Mouse (Mus musculus) T-helper 1 cell (primary cell): Measurements from ENCODE around the gene Gpr183.

Experiments used
- in situ Hi-C: fragments of 300-600 bp; cut with MboI, MseI; formaldehyde crosslinking; loops from one replicate; pipeline ENCODE4 v1.15.1; 2025; ENCODE audit warnings: high pct_unique_total_duplicates

Gpr183 gene

DNA sequence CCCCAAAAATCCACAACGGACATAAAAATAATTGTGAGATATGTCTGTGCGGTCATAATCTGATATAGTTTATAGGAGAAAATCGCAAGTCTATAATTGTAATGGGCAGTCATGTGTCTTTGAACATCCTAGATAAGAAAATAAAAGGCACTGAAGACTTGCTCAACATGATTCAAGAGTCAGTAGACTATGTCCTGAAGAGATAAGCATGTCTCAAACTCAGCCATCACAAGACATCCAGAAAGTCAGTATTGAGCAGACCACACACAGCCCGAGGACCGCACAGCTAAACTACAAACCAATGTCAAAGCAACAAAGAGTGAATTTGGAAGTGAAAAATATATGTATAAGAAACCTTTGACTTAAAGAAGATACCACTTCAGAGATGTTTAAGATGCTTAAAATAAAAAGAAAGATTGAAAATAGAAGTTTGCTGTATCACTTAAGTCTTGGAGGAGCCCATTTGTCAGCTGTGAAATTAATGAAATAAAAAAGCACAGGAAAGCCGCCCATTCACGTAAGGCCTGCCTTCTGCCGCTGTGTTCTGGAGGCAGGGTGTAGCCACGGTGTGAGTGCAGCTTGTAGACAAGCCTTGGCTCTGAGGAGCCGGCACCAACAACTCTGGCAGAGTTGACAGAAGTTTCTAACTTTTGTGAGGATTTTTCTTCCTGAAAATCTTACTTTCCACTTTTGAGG, 7.7 kb downstream of the Gpr183 start:
- in situ Hi-C loops: no loop called here

DNA sequence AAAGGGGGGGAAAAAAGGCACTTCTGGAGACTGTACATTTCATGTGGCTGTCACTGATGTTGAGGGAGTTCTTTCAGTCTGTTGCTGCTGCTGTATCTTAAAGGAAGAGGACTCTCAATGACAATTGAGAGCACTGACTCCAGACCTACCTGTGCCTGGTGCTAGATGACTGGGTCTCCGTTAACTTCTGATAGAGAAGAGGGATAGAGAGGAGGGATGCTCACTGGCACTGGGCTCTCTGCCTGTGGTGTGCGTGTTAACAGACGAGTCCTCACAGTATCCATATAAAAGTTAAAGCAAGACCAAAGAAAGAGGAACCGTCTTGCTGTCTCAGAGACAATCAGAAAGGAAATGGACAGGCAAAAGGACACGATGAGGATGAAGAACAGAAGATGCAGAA, 8.7 kb downstream of the Gpr183 start:
- in situ Hi-C loops: no loop called here

DNA sequence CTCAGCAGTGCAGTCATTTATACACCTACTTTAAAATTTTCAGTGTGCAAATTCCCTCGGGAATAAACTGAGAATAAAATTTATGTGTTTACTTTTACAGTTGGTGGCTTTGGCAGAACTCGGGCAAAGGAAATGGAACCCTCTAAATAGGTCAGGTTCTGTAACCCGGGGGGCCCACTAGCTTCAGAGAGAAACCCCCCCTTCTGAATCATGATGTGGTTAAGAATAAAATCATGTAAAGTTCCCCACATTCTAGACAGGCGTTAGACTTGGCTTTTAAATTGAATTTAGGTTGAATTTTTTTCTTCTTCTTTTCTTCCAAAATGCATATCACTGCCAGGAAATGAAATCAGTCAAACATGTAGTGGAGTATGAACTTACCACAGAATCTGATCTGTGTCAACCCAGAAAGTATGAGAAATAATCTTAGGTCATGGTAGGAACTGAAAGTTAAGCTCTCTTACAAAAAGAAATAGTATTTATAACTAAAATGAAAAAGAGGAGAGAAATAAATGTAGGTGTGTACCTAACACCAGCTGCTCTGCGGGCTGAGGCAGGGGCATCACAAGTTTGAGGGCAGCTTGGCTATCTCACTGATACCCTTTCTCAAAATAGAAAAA, 9.7 kb downstream of the Gpr183 start:
- in situ Hi-C loops: no loop called here

DNA sequence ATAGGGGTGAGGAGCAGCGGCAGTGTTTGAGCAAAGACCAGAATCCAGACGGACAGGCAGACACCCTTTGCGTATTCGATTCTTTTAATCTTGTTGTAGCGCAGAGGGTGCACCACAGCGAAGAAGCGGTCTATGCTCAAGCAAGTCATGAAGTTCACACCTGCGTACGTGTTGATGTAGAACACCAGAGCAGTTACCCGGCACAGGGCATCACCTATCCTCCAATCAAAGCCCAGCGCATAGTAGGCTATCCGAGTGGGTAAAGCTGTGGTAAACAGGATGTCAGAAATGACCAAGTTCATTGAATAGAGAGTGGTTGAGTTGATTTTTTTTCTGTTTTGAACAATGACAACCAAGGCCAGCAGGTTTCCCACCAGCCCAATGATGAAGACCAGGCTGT, 10.4 kb downstream of the Gpr183 start:
- in situ Hi-C loops: no loop called here

DNA sequence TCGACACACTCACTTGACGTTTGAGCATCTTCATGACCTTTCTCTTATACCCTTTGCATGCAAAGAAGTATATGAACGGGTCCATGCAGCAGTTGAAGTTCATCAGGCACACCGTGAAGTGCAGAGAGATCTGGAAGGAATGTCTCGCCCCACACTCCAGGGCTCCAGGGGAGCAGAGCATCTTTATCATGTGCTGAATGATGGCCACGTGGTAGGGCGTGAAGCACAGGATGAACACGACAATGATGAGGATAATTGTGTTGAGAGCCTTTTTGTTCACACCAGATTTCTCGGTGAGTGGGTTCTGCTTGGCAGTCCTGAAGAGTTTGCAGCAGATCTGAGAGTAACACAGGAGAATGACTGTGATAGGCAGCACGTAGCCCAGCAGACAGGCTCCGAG, 10.9 kb downstream of the Gpr183 start:
- in situ Hi-C loops: no loop called here

DNA sequence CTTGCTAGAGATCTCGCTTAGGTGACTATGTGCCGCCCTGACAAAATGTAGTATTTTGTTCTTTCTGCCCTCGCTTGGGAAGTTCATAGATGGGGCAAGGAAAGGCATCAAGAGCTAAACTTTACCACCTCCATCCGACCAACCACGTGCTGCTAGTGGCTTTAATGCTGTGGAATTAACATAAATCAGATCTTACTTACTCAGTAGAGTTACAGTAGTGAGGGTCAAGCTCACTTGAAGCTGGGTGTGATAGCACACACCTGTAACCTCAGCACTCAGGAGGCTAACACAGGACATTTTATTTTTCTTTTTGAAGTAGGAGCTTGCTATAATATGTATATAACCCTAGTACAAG, 13.0 kb downstream of the Gpr183 start:
- in situ Hi-C loops: no loop called here

DNA sequence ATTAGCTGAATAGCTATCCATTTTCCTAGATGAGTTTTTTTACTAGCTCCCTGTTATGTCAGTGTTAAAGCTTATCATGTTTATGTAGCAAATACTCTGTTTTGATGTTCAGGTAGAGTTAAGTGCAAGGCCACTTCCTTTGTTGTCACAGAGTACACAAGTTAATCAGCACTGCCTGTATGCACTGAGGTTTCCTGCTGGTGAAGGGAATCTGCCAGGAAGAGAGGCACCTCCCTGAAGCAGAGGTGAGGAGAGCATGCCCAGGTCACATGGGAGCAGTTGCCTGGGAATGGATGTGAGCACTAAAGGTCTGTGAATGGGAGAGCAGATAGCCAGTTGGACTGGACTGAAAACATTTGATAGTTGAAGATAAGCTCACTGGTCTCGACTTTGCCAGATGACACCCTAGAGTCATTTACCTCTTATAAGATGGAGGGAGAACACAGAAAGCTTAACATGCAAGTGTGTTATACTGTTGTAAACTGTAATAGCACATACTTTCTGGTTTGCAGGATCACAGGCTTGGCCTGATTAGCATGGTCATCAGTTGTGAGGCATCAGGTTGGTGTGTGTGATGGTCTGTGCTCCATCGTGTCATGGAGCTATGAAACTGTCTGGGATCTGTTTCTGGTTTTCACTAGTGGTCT, 13.5 kb downstream of the Gpr183 start:
- in situ Hi-C loops: no loop called here

DNA sequence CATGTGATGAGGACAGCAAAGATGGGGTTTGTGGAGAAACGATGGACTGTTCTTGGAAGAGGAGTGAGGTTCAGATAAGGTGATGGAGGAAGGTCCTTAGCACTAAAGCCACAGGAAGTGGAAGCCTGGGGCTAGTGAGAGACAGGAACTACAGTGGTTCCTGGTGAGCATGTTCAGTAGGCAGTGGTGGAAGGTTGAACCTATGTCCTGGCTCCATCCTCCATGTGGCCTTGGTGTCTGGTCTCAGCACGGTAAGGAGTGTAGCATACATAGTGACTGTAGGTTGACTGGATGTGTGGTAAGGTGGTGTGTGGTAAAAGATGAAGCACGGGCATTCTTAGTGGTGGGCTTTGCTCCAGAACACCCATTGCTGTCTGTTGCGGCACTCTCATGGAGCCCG, 15.1 kb downstream of the Gpr183 start:
- in situ Hi-C loops: no loop called here

DNA sequence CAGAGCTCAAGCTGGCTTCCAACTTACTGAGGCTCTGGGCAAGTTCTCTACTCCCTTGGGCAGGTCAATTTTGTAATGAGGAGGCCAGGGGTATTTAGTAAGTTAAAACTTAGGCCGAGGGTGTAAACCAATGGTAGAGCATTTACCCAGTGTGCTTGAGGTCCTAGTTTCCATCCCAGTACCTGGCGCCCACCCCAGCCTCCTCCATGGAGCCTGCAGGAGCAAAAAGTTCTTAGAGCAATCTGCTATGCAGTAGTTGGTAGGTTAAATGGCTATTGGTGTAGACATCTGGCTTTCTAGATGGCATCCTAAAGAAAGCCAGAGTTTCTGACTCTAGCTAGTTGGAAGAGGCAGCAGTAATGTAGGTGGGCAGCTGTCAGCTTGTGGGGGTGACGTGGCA, 15.6 kb downstream of the Gpr183 start:
- in situ Hi-C loops: no loop called here

DNA sequence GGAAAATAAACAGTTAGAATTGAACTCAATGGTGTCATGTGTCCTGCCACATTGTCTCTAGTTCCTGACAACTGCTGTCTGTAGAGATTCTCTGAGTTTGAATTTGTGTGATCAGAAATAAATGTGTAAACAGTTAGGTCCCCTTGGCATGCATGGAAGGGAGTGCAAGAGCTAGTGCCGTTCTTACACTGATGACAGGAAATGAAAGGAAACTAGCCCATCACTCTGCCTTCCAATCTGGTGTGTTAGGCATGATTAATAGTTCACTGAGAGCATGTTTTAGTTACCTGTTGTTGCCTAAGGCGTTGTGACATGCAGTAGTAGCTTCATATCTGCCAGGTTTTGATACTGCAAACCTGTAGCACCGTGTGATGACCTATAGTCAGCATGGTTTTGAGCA, 17.0 kb downstream of the Gpr183 start:
- in situ Hi-C loops: no loop called here

DNA sequence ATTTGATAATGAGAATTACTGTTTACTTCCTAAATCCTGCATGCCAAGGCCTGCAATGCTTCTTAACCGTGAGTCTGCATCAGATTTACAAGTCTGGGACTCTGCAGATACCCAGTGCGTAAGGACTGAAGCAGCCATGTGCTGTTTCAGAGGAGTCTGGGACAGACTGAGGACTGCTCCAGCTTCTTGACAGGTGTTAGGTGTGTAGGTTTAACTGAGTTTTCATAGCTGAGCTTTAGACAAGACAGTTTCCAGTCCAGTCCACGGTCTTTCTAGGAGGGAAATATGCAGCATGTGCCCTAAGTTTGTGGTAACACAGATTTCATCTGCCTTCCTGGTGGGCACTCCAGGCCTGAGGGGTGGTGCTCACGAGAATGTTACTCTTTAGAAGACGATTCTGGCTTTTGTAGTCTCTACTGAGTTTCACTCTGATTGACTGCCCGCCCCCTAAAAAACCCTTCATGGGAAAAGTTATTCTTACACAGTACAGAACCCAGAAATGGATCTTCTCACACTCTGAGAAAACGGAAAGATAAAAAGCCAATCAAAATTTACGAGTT, 17.7 kb downstream of the Gpr183 start:
- in situ Hi-C loops: no loop called here

DNA sequence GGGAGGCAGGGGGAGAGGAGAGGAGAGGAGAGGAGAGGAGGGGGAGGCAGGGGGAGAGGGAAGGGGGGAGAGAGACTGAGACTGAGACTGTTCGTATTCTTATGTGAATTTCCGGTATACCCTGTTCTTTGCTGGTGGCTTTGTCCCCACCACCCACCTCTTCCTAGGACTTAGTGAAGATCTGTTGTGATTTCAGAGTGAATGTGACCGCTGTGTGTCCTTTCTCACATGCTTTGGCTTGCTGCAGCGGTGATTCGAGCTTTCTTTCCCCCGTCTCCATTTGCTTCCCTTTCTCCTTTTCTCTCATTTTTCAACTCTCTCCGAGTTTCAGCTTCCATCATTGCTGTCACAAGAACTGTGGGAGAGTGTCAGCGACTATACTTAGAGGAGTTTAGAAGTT, 18.3 kb downstream of the Gpr183 start:
- in situ Hi-C loops: no loop called here

DNA sequence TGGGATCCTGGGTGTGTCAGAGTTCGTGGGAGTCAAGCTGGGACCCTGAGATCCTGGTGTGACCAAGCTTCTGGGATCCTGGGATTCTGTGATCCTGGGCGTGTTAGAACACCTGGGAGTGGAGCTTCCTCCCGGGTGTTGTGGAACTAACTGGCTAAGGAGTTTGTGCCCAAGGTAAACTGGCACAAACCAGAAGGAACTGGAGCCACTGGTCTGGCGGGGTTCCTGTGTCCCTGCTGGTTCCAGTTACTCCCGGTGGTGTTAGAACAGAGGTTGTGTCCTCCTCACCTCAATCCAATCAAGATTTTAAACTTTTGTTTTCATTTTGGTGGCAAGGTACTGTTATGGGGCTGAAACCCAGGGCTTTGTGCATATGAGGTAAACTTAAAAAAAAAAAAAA, 18.9 kb downstream of the Gpr183 start:
- in situ Hi-C loops: no loop called here

DNA sequence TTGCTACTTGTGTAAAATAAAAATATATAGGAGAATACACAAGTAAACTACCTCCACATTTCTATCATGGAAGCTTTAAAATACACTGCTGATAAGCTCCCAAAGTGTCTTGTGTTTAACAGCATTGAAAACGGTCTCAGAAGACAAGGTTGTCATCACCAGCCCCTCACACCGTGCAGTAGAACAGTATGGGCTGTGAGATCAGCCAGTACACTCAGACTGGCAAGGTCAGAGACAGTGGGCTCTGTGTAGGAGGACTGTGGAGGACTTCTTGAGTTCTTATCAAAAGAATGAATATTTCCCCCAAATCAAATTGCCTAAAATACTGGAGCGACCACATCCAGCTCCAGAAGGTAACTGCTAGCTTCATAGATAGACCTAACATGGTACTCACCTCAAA, 25.4 kb downstream of the Gpr183 start:
- in situ Hi-C loops: no loop called here

DNA sequence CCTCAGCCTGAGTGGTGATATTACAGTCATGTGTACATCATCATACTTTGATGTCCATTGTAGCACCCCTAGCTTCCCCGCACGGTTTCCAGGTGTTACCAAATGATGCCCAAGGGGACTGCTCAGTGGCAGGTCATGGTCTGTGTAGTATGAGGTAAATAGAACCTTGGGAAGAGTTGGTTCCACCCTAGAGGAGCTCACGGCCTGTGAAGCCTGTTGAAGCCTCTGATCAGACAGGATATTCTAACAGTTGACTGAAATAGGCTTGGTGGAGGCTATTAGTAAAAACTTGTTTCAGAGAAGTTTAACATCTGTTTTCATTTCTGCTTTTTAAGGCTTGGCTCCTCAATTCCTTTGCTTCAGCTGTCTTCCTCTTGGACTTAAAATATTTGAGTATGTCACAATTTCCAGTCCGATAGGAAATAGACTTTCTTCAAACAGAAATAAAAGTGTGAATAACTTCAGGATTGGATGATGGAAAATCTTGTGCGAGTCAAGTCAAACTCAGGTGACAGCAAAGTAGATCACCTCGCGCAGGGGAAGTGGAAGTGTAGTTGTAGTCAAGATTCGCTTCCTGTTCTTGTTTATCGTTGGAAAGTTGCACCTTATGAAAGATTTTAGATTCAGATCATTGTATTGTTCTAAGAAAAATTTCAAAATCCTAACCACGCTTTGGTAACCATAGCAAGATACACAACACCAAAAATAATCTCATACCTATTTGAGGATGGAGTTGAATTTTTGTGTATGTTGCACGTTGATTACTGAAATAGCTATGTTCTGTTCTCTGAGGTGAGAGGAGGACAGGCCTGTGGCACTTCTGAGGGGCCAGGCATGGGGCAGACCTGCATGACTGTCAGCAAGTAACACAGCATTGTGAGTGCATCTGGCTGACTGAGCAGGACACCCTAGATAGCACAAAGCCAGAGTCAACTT, 26.5 kb downstream of the Gpr183 start:
- in situ Hi-C loops: no loop called here

DNA sequence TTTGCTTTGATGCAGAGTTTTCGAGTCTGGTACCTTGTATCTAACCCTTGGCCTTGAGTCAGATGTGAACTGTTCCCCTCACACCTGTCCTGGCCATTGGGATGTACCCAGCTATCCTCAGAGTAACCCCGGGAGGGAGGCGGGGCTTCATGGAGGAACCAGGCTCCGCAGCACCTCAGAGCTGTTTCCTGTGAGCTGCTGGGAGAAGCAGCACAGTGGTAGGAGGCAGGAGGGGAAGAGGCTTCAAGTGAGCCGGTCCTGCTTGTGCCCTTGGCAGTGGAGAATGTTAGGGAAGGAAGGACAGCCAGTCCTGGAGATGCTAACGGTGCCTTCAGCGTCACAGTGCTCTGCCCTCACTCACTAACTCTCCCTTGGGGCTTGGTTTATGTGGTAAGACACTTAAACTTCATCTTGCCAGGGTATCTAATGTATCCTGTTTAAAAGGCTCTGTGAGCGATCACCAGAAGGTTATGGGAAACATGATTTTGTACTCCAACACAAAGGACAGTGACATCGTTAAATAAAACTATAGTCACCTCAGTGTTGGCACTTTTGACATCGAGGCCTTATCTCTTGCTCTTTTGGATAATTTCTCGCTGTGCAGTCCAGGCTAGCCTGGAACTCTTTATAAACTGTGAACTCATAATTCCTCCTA, 27.3 kb downstream of the Gpr183 start:
- in situ Hi-C loops: no loop called here

DNA sequence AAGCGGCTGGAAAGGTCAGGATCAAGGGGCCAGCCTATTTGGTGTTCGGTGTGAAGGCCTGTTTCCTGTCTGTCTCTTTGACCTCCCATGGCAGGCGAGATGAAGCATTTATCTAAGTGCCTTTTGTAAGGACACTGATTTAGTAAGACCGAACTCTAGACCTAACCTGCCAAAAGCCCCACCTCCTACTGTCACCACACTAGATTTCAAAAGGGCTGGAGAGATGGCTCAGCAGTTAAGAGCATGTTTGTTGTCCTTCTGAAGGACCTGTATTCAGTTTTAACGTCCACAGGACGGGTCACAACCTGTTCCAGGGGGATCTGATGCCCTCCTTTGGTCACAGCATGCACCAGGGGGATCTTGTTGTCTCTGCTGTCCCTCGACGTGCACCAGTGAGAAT, 28.1 kb downstream of the Gpr183 start:
- in situ Hi-C loops: no loop called here

DNA sequence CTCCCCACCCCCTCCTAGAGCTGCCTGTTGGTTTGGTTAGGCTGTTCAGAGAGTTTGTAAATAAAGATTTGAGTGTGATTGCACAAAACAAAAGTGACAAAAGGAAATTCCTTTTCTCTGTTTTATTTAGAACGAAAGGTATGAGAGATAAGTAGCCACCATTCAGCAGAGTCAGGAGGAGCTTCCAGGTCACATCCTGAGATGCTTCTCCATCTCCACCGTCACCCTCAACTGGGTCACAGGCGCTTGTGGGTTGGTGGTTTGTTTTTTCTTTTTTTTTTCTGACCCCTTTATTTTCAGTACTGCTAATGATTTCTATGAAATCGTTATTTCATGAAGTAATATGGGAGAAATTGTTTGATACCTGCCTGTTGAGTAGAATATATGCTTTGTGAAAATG, 28.6 kb downstream of the Gpr183 start:
- in situ Hi-C loops: no loop called here

DNA sequence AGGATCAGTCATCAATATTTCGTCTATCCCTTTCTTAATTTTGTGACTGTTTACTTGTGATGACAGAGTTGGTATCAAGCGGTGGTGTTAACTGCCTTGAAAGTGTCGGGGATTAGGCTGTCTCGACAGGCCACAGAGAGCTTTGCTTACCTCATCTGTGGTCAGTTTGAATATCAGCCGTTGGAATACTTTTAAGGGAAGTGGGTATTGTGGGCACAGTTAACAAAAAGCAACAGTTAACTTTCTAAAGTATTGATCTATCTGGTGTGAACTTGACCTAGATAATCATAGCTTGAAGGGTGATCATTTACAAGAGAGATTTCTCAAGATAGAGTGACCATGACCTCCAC, 30.4 kb downstream of the Gpr183 start:
- in situ Hi-C loops: loop anchor here (5.0 kb wide), 1 partner anchor 68 kb away; no protein-coding TSS in a partner anchor

DNA sequence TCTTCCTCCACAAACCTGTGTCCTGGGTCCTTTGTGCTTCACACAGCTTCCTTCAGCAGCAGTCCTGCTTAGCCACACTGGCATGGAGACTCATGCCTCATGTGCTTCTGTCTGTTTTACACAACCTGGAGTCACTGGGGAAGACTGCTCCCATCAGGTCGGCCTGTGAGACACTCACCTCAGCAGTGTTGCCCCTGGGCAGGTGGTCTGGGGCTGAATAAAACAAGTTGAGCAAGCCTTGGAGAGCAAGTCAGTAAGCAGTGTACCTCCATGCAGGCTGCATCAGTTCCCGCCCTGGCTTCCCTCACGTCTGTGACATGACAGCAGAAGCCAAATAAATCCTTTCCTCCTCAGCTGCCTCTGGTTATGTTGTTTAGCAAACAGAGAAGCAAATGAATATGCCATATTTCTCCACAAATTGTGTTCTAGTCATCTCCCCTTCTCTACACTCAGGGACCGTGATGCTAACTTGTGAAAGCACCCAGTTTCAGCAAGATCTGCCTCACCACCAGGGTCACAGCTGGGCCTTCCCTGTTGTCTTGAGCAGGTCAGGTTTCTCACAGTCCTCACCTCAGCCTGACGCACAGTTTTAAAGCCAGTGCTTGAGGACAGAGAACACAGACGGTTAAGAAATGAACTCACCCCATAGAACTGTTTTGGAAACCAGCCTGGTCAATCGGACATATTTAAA, 30.9 kb downstream of the Gpr183 start:
- in situ Hi-C loops: loop anchor here (5.0 kb wide), 1 partner anchor 68 kb away; no protein-coding TSS in a partner anchor

DNA sequence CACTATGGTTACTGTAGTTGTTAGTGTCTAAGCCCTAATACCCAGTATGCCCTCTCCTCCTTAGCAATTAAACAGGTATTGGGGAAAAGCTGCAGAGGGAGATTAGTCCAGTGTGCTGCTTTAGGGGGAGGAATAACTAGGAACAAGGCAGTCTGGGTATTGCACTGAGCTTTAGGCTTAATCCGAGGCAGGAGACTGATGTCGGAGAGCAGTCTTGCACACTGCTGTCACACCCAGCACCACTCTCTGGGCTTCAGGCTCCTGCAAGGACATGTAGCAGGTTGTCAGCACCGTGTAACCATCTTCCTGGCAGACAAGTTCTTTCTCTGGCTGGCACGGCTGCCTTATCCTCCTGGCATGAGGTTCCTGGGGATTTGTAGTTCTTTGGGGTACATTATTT, 32.8 kb downstream of the Gpr183 start:
- in situ Hi-C loops: loop anchor here (5.0 kb wide), 1 partner anchor 70 kb away; no protein-coding TSS in a partner anchor
